Mouse (Mus musculus) stomach, embryonic 16.5 days (tissue): ENCODE results near the gene Kat14. TPM values are rescaled to one million over a fixed set of nuclear protein-coding genes. Genes with fewer than 3 reads are reported as not detected.

Experiments
- ATAC-seq: fragments of 200-750 bp; cut with Nextera tagmentation; 2 replicates; pipeline ENCODE4 v1.8.0; 2017; ENCODE audit warnings: moderate number of reproducible peaks, moderate TSS enrichment; ENCODE audit not compliant: insufficient read depth, low FRiP score
- H3K27ac ChIP-seq: fragments of 300-500 bp; sonication (generic); 2 replicates; pipeline ENCODE4 v1.5.1; 2014; ENCODE audit warnings: low read length
- H3K27me3 ChIP-seq: fragments of 300-500 bp; sonication (generic); 2 replicates; pipeline ENCODE4 v1.6.1; 2014; ENCODE audit warnings: low read length, control low read depth, mixed read lengths; ENCODE audit not compliant: control insufficient read depth, insufficient read depth
- H3K36me3 ChIP-seq: fragments of 300-500 bp; sonication (generic); 2 replicates; pipeline ENCODE4 v1.6.1; 2014; ENCODE audit warnings: low read length; ENCODE audit not compliant: control insufficient read depth, insufficient read depth
- H3K4me1 ChIP-seq: fragments of 300-500 bp; sonication (generic); 2 replicates; pipeline ENCODE4 v1.6.1; 2014; ENCODE audit warnings: low read length, control low read depth, mixed read lengths; ENCODE audit not compliant: control insufficient read depth, insufficient read depth
- H3K4me2 ChIP-seq: fragments of 300-500 bp; sonication (generic); 2 replicates; pipeline ENCODE4 v1.6.1; 2014; ENCODE audit warnings: low read depth, low read length, mixed read lengths
- H3K4me3 ChIP-seq: fragments of 300-500 bp; sonication (generic); replicated peaks from 2 replicates; pipeline ENCODE4 v1.5.1; 2014; ENCODE audit warnings: mild to moderate bottlenecking, low read length
- H3K9ac ChIP-seq: fragments of 300-500 bp; sonication (generic); 2 replicates; pipeline ENCODE4 v1.6.1; 2014; ENCODE audit warnings: low read length
- H3K9me3 ChIP-seq: fragments of 300-500 bp; sonication (generic); replicated peaks from 2 replicates; pipeline ENCODE4 v1.6.1; 2016; ENCODE audit warnings: low read length, control low read depth; ENCODE audit not compliant: control insufficient read depth
- WGBS: fragments of 180-500 bp; shearing (Covaris S2); extraction: QIAGEN DNeasy Blood & Tissue Kit; methylation state at CpG from one replicate; pipeline ENCODE4 v1.1.7; 2014; 5-methylcytosine and 5-hydroxymethylcytosine counted together
- polyA plus RNA-seq: library from polyadenylated mRNA; unstranded; fragments of >200 nt; fragmentation: Nextera tagmentation; extraction: Ambion mirVana; gene quantifications from 2 replicates; pipeline ENCODE4 v1.2.1, GENCODE M21; 2015

The Kat14 gene
- polyA plus RNA-seq, 1 experiment from 2014 or later = 34.6 TPM

- H3K4me2 ChIP-seq = no peak overlapping the region
- H3K27ac ChIP-seq = no peak overlapping the region
- no peaks in the 10 kb centered on the region for H3K27me3 ChIP-seq
- H3K4me3 ChIP-seq = no peak overlapping the region
- peaks cover 4% of the 10 kb centered on the region; the same call in 1 of the 2 replicates for H3K4me1 ChIP-seq
- no peak overlapping the region for H3K9ac ChIP-seq
- ATAC-seq = no peak
- H3K36me3 ChIP-seq = peaks cover 12% of the 10 kb centered on the region; the same call in 1 of the 2 replicates
- no peaks in the 10 kb centered on the region for H3K9me3 ChIP-seq
- 86% methylated on average over 4 of the region's 4 CpGs for WGBS
Observed at GRCm38 (mm10) chr2:144371566-144371965, 2.8 kb downstream of the Kat14 start.

- peaks cover 4% of the 10 kb centered on the region; the same call in 1 of the 2 replicates for H3K4me1 ChIP-seq
- H3K27me3 ChIP-seq = no peaks in the 10 kb centered on the region
- H3K36me3 ChIP-seq = peaks cover 15% of the 10 kb centered on the region; the same call in 1 of the 2 replicates
- H3K9me3 ChIP-seq = no peaks in the 10 kb centered on the region
- ATAC-seq = no peak
- H3K4me2 ChIP-seq = no peak overlapping the region
- H3K4me3 ChIP-seq = no peak overlapping the region
- WGBS = 84% methylated on average over 9 of the region's 9 CpGs
- H3K27ac ChIP-seq = no peak overlapping the region
- H3K9ac ChIP-seq = no peak overlapping the region
Observed at GRCm38 (mm10) chr2:144373063-144373462, 4.3 kb downstream of the Kat14 start.

GRCm38 (mm10) chr2:144375063-144375703 lies 6.4 kb downstream of the Kat14 start:
- H3K36me3 ChIP-seq = peaks cover 23% of the 10 kb centered on the region
- ATAC-seq = no peak

GRCm38 (mm10) chr2:144381293-144381692 lies 12.5 kb downstream of the Kat14 start:
- 79% methylated on average over 3 of the region's 3 CpGs for WGBS
- H3K27ac ChIP-seq = peak overlapping the region; percentile 67; the same call in 1 of the 2 replicates
- H3K4me2 ChIP-seq = no peak overlapping the region
- ATAC-seq = peak; percentile 69; the same call in 1 of the 2 replicates
- no peak overlapping the region for H3K4me3 ChIP-seq
- H3K4me1 ChIP-seq = peaks cover 4% of the 10 kb centered on the region; the same call in 1 of the 2 replicates
- H3K36me3 ChIP-seq = peaks cover 18% of the 10 kb centered on the region
- no peaks in the 10 kb centered on the region for H3K9me3 ChIP-seq
- no peaks in the 10 kb centered on the region for H3K27me3 ChIP-seq
- no peak overlapping the region for H3K9ac ChIP-seq

More at GRCm38 (mm10) chr2:144375063-144375703, 6.4 kb downstream of the Kat14 start:
- 75% methylated on average over 10 of the region's 10 CpGs for WGBS
- Histone ChIP-seq H3K27ac (no peak overlapping the region), H3K4me3 (no peak overlapping the region), H3K4me1 (peaks cover 4% of the 10 kb centered on the region; the same call in 1 of the 2 replicates), H3K27me3 (no peaks in the 10 kb centered on the region), H3K4me2 (no peak overlapping the region), H3K9ac (no peak overlapping the region), H3K9me3 (no peaks in the 10 kb centered on the region)

- WGBS = 79% methylated on average over 4 of the region's 4 CpGs
- peaks cover 14% of the 10 kb centered on the region for H3K36me3 ChIP-seq
- H3K27ac ChIP-seq = no peak overlapping the region
Observed at GRCm38 (mm10) chr2:144381741-144382140, 13.0 kb downstream of the Kat14 start.

GRCm38 (mm10) chr2:144382624-144383138 lies 13.9 kb downstream of the Kat14 start:
- H3K4me3 ChIP-seq = no peak overlapping the region
- 75% methylated on average over 7 of the region's 7 CpGs for WGBS
- peaks cover 12% of the 10 kb centered on the region; the same call in 1 of the 2 replicates for H3K36me3 ChIP-seq
- peaks cover 4% of the 10 kb centered on the region; the same call in 1 of the 2 replicates for H3K4me1 ChIP-seq
- H3K4me2 ChIP-seq = no peak overlapping the region
- no peak for ATAC-seq
- no peak overlapping the region for H3K9ac ChIP-seq
- H3K27ac ChIP-seq = no peak overlapping the region
- H3K9me3 ChIP-seq = no peaks in the 10 kb centered on the region
- no peaks in the 10 kb centered on the region for H3K27me3 ChIP-seq

More at GRCm38 (mm10) chr2:144381741-144382140, 13.0 kb downstream of the Kat14 start:
- no peak overlapping the region for H3K4me3 ChIP-seq
- no peak overlapping the region for H3K4me2 ChIP-seq
- H3K27me3 ChIP-seq = no peaks in the 10 kb centered on the region
- no peak overlapping the region for H3K9ac ChIP-seq
- no peaks in the 10 kb centered on the region for H3K9me3 ChIP-seq
- no peak; the same call in 1 of the 2 replicates for ATAC-seq
- peaks cover 4% of the 10 kb centered on the region; the same call in 1 of the 2 replicates for H3K4me1 ChIP-seq

GRCm38 (mm10) chr2:144386296-144386695 lies 17.5 kb downstream of the Kat14 start:
- WGBS = 49% methylated on average over 2 of the region's 2 CpGs
- ATAC-seq = no peak
- peaks cover 25% of the 10 kb centered on the region for H3K36me3 ChIP-seq

GRCm38 (mm10) chr2:144388416-144388815 lies 19.6 kb downstream of the Kat14 start:
- H3K4me1 ChIP-seq = no peaks in the 10 kb centered on the region

More at GRCm38 (mm10) chr2:144386296-144386695, 17.5 kb downstream of the Kat14 start:
- Histone ChIP-seq H3K4me2 (no peak overlapping the region), H3K9me3 (no peaks in the 10 kb centered on the region), H3K4me1 (peaks cover 1% of the 10 kb centered on the region; the same call in 1 of the 2 replicates), H3K4me3 (no peak overlapping the region), H3K27me3 (no peaks in the 10 kb centered on the region), H3K27ac (no peak overlapping the region), H3K9ac (no peak overlapping the region)

GRCm38 (mm10) chr2:144399531-144399930 lies 30.7 kb downstream of the Kat14 start:
- Histone ChIP-seq H3K9me3 (no peaks in the 10 kb centered on the region), H3K27ac (no peak overlapping the region), H3K4me3 (no peak overlapping the region), H3K27me3 (no peaks in the 10 kb centered on the region), H3K9ac (no peak overlapping the region), H3K4me1 (no peaks in the 10 kb centered on the region), H3K36me3 (peaks cover 28% of the 10 kb centered on the region), H3K4me2 (no peak overlapping the region)
- ATAC-seq = no peak
- WGBS = 74% methylated on average over 4 of the region's 4 CpGs

More at GRCm38 (mm10) chr2:144388416-144388815, 19.6 kb downstream of the Kat14 start:
- no peak overlapping the region for H3K4me3 ChIP-seq
- H3K9ac ChIP-seq = no peak overlapping the region
- no peaks in the 10 kb centered on the region for H3K27me3 ChIP-seq
- H3K36me3 ChIP-seq = peaks cover 20% of the 10 kb centered on the region
- no peak for ATAC-seq
- no peak overlapping the region for H3K4me2 ChIP-seq
- H3K27ac ChIP-seq = no peak overlapping the region
- WGBS = 59% methylated on average over 3 of the region's 3 CpGs
- no peaks in the 10 kb centered on the region for H3K9me3 ChIP-seq
